Mouse (Mus musculus): Measurements from ENCODE around the gene Nisch. TPM values are rescaled to one million over a fixed set of nuclear protein-coding genes. Genes with fewer than 3 reads are reported as not detected.

The Nisch gene
- 347 and 368 TPM in 2 replicates for polyA plus RNA-seq (2014; fragmentation: Nextera tagmentation; extraction: Ambion mirVana)

DNA sequence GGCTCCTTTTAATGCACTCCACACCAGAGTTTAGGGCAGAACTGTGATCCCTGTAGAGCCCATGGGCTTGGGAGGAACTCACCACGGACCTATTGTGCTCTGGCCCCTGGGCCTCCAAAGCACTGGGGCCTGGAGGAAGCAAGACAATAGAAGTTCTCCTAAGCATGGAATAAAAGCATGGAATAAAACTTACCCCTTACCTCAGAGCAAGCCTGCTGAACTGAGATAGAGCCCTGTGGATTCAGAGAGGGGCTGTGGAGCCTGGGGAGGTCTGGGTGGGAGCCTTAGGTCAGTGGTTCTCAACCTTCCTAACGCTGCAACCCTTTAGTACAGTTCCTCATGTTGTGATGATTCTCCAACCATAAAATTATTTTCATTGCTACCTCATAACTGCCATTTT lies at the start of gene Nisch:
TSS of gene Nisch (minus strand) at position 101 of the 400 bp plus-strand sequence.
- no peaks in the 10 kb centered on the region for H3K9me3 ChIP-seq (ENCODE audit: control insufficient read depth, low read depth, low read length)
- no peak for ATAC-seq (ENCODE audit: insufficient number of reproducible peaks, insufficient read depth, low FRiP score, low read depth)
- WGBS = 84% methylated on average over 2 of the region's 2 CpGs
- 0 out of 2 replicates have a peak within 1 kb of the TSS, but pooled peaks have one; percentile 4 for H3K4me2 ChIP-seq (replicated peaks; ENCODE audit: low read depth, low read length)
- no peaks in the 10 kb centered on the region for H3K36me3 ChIP-seq (ENCODE audit: control insufficient read depth, insufficient read depth, low read length)
- H3K27me3 ChIP-seq (ENCODE audit: control insufficient read depth, insufficient read depth, low read length) = no peaks in the 10 kb centered on the region
- H3K4me1 ChIP-seq (ENCODE audit: control insufficient read depth, insufficient read depth, low read length) = 0 out of 2 replicates have a peak, but pooled peaks cover 3% of the 10 kb centered on the region
- no peak within 1 kb of the TSS for H3K27ac ChIP-seq (ENCODE audit: low read length)
- H3K9ac ChIP-seq (replicated peaks; ENCODE audit: low read depth, low read length) = no peak within 1 kb of the TSS
- H3K4me3 ChIP-seq (ENCODE audit: low read depth, low read length) = no peak within 1 kb of the TSS

GRCm38 (mm10) chr14:31260932-31261331 lies 44.2 kb upstream of the Nisch start:
- H3K9ac ChIP-seq (replicated peaks; ENCODE audit: low read depth, low read length) = no peak overlapping the region
- H3K4me1 ChIP-seq (ENCODE audit: control insufficient read depth, insufficient read depth, low read length) = no peaks in the 10 kb centered on the region
- H3K27me3 ChIP-seq (ENCODE audit: control insufficient read depth, insufficient read depth, low read length) = no peaks in the 10 kb centered on the region
- H3K4me3 ChIP-seq (ENCODE audit: low read depth, low read length) = no peak overlapping the region
- H3K27ac ChIP-seq (ENCODE audit: low read length) = no peak overlapping the region
- no peak overlapping the region for H3K4me2 ChIP-seq (replicated peaks; ENCODE audit: low read depth, low read length)
- 94% methylated on average over 9 of the region's 9 CpGs for WGBS
- H3K36me3 ChIP-seq (ENCODE audit: control insufficient read depth, insufficient read depth, low read length) = peaks cover 58% of the 10 kb centered on the region
- H3K9me3 ChIP-seq (ENCODE audit: control insufficient read depth, low read depth, low read length) = no peaks in the 10 kb centered on the region
- no peak for ATAC-seq (ENCODE audit: insufficient number of reproducible peaks, insufficient read depth, low FRiP score, low read depth)

DNA sequence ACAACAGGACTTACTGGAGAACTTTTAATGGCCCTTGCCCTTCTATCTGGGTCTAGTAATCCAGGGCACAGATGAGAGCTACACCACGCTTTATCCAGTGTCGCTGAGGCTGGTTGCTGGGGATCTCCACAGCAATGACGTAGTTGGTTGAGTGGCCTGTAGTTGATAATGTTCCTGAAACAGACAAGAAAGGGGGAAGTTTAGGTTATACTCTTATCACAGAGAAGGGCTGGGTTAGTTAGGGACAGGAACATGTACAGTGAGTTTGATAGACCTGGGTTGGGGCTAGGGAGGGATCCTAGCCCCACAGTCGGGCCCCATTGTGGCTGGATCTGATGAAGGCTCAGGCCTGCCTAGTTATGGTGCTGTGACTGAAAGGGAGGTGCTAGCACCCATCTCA lies 43.6 kb upstream of the Nisch start:
- H3K4me3 ChIP-seq (ENCODE audit: low read depth, low read length) = no peak overlapping the region
- no peak overlapping the region for H3K9ac ChIP-seq (replicated peaks; ENCODE audit: low read depth, low read length)
- 97% methylated on average over 4 of the region's 4 CpGs for WGBS
- H3K27ac ChIP-seq (ENCODE audit: low read length) = no peak overlapping the region
- H3K9me3 ChIP-seq (ENCODE audit: control insufficient read depth, low read depth, low read length) = no peaks in the 10 kb centered on the region
- H3K36me3 ChIP-seq (ENCODE audit: control insufficient read depth, insufficient read depth, low read length) = peaks cover 63% of the 10 kb centered on the region
- no peaks in the 10 kb centered on the region for H3K4me1 ChIP-seq (ENCODE audit: control insufficient read depth, insufficient read depth, low read length)
- no peak overlapping the region for H3K4me2 ChIP-seq (replicated peaks; ENCODE audit: low read depth, low read length)
- H3K27me3 ChIP-seq (ENCODE audit: control insufficient read depth, insufficient read depth, low read length) = no peaks in the 10 kb centered on the region
- ATAC-seq (ENCODE audit: insufficient number of reproducible peaks, insufficient read depth, low FRiP score, low read depth) = peak; percentile 39; the same call in 1 of the 2 replicates

DNA sequence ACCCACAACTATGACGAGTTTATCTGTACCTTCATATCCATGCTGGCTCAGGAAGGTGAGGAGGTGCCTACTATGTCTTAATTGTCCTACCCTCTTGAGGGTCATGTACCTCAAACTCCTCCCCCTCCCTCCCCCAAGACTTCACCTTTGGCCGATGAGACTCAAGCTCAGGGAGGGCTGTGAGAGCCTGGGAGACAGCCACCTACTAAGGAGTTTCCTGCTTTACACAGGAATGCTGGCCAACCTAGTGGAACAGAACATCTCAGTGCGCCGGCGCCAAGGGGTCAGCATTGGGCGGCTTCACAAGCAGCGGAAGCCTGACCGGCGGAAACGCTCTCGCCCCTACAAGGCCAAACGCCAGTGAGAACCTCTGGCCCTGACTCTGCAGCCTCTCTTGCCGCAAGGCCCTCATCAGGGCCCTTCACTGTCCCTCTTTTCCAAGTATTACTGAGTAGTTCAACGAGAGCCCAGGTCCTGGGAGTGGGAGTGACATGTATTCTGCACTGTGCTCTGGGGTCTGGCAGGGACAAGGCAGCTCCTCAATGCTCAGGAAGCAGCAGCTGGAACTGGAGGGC lies 41.8 kb upstream of the Nisch start:
- ATAC-seq (ENCODE audit: insufficient number of reproducible peaks, insufficient read depth, low FRiP score, low read depth) = no peak
- no peaks in the 10 kb centered on the region for H3K4me1 ChIP-seq (ENCODE audit: control insufficient read depth, insufficient read depth, low read length)
- 94% methylated on average over 14 of the region's 14 CpGs for WGBS
- no peaks in the 10 kb centered on the region for H3K27me3 ChIP-seq (ENCODE audit: control insufficient read depth, insufficient read depth, low read length)
- peaks cover 81% of the 10 kb centered on the region for H3K36me3 ChIP-seq (ENCODE audit: control insufficient read depth, insufficient read depth, low read length)
- H3K9me3 ChIP-seq (ENCODE audit: control insufficient read depth, low read depth, low read length) = no peaks in the 10 kb centered on the region
- no peak overlapping the region for H3K4me3 ChIP-seq (ENCODE audit: low read depth, low read length)
- H3K4me2 ChIP-seq (replicated peaks; ENCODE audit: low read depth, low read length) = no peak overlapping the region
- no peak overlapping the region for H3K27ac ChIP-seq (ENCODE audit: low read length)
- no peak overlapping the region for H3K9ac ChIP-seq (replicated peaks; ENCODE audit: low read depth, low read length)

DNA sequence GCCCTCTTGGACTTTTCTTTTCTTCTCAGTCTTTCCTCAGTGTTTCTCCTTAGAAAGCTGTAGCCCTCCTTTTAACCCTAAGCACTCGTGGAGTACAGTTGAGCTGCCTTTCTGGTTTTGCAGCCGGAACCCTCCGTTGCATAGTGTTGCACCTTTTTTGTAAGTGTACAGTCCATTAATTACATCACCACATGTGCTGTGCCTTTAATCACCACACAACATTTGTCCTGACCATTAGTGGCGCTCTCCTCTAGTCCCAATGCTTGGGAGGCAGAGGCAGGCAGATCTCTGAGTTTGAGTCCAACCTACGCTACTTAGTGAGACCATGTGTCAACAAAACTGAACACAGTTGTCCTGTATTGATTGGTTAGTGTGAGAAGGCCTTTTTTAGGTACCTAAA lies 35.3 kb upstream of the Nisch start:
- peak overlapping the region; percentile 96 for H3K4me3 ChIP-seq (ENCODE audit: low read depth, low read length)
- H3K9me3 ChIP-seq (ENCODE audit: control insufficient read depth, low read depth, low read length) = no peaks in the 10 kb centered on the region
- no peak for ATAC-seq (ENCODE audit: insufficient number of reproducible peaks, insufficient read depth, low FRiP score, low read depth)
- peaks cover 6% of the 10 kb centered on the region; the same call in 1 of the 2 replicates for H3K4me1 ChIP-seq (ENCODE audit: control insufficient read depth, insufficient read depth, low read length)
- H3K36me3 ChIP-seq (ENCODE audit: control insufficient read depth, insufficient read depth, low read length) = peaks cover 44% of the 10 kb centered on the region
- H3K27me3 ChIP-seq (ENCODE audit: control insufficient read depth, insufficient read depth, low read length) = no peaks in the 10 kb centered on the region
- H3K4me2 ChIP-seq (replicated peaks; ENCODE audit: low read depth, low read length) = peak overlapping the region; percentile 82
- H3K27ac ChIP-seq (ENCODE audit: low read length) = no peak overlapping the region
- WGBS = 86% methylated on average over 5 of the region's 5 CpGs
- peak overlapping the region; percentile 97 for H3K9ac ChIP-seq (replicated peaks; ENCODE audit: low read depth, low read length)

GRCm38 (mm10) chr14:31251626-31252025 lies 34.9 kb upstream of the Nisch start:
- H3K36me3 ChIP-seq (ENCODE audit: control insufficient read depth, insufficient read depth, low read length) = peaks cover 40% of the 10 kb centered on the region
- under 1% methylated on average over 18 of the region's 18 CpGs for WGBS
- peak overlapping the region; percentile 82 for H3K4me2 ChIP-seq (replicated peaks; ENCODE audit: low read depth, low read length)
- peak overlapping the region; percentile 97 for H3K9ac ChIP-seq (replicated peaks; ENCODE audit: low read depth, low read length)
- H3K9me3 ChIP-seq (ENCODE audit: control insufficient read depth, low read depth, low read length) = no peaks in the 10 kb centered on the region
- H3K27ac ChIP-seq (ENCODE audit: low read length) = peak overlapping the region; percentile 77
- ATAC-seq (ENCODE audit: insufficient number of reproducible peaks, insufficient read depth, low FRiP score, low read depth) = peak; percentile 34; the same call in 1 of the 2 replicates
- H3K4me3 ChIP-seq (ENCODE audit: low read depth, low read length) = peak overlapping the region; percentile 96
- H3K4me1 ChIP-seq (ENCODE audit: control insufficient read depth, insufficient read depth, low read length) = peaks cover 6% of the 10 kb centered on the region; the same call in 1 of the 2 replicates
- no peaks in the 10 kb centered on the region for H3K27me3 ChIP-seq (ENCODE audit: control insufficient read depth, insufficient read depth, low read length)

- H3K4me1 ChIP-seq (ENCODE audit: control insufficient read depth, insufficient read depth, low read length) = peaks cover 6% of the 10 kb centered on the region; the same call in 1 of the 2 replicates
- peak within 1 kb of the TSS; percentile 96 for H3K4me3 ChIP-seq (ENCODE audit: low read depth, low read length)
- peak; percentile 89 for ATAC-seq (ENCODE audit: insufficient number of reproducible peaks, insufficient read depth, low FRiP score, low read depth)
- peak within 1 kb of the TSS; percentile 82 for H3K4me2 ChIP-seq (replicated peaks; ENCODE audit: low read depth, low read length)
- peak within 1 kb of the TSS; percentile 97 for H3K9ac ChIP-seq (replicated peaks; ENCODE audit: low read depth, low read length)
- peak within 1 kb of the TSS; percentile 92 for H3K27ac ChIP-seq (ENCODE audit: low read length)
- H3K36me3 ChIP-seq (ENCODE audit: control insufficient read depth, insufficient read depth, low read length) = peaks cover 35% of the 10 kb centered on the region
- H3K27me3 ChIP-seq (ENCODE audit: control insufficient read depth, insufficient read depth, low read length) = no peaks in the 10 kb centered on the region
- WGBS = under 1% methylated on average over 75 of the region's 75 CpGs
- no peaks in the 10 kb centered on the region for H3K9me3 ChIP-seq (ENCODE audit: control insufficient read depth, low read depth, low read length)
Observed at GRCm38 (mm10) chr14:31251084-31251604, 34.4 kb upstream of the Nisch start, which contains the start of the genes Phf7 and Bap1. Gene Phf7 (minus strand): TSS chr14:31251317. Gene Bap1 (plus strand): TSS chr14:31251450.

- 16% methylated on average over 38 of the region's 38 CpGs for WGBS
- Histone ChIP-seq H3K4me2 (replicated peaks; ENCODE audit: low read depth, low read length) (peak overlapping the region; percentile 66), H3K36me3 (ENCODE audit: control insufficient read depth, insufficient read depth, low read length) (peaks cover 29% of the 10 kb centered on the region), H3K27me3 (ENCODE audit: control insufficient read depth, insufficient read depth, low read length) (no peaks in the 10 kb centered on the region), H3K9ac (replicated peaks; ENCODE audit: low read depth, low read length) (peak overlapping the region; percentile 61), H3K4me1 (ENCODE audit: control insufficient read depth, insufficient read depth, low read length) (peaks cover 6% of the 10 kb centered on the region; the same call in 1 of the 2 replicates), H3K9me3 (ENCODE audit: control insufficient read depth, low read depth, low read length) (no peaks in the 10 kb centered on the region), H3K27ac (ENCODE audit: low read length) (peak overlapping the region; percentile 92), H3K4me3 (ENCODE audit: low read depth, low read length) (peak overlapping the region; percentile 96)
- peak; percentile 88 for ATAC-seq (ENCODE audit: insufficient number of reproducible peaks, insufficient read depth, low FRiP score, low read depth)
Observed at GRCm38 (mm10) chr14:31250222-31251083, 33.7 kb upstream of the Nisch start.

All from stomach, embryonic 14.5 days (tissue).